Mouse (Mus musculus) embryonic facial prominence, embryonic 10.5 days (tissue): Measurements from ENCODE around the gene Col1a1. TPM values are rescaled to one million over a fixed set of nuclear protein-coding genes. Genes with fewer than 3 reads are reported as not detected.

Source experiments
- DNase-seq: peaks from one replicate; pipeline ENCODE4 v3.0.0-alpha.2; 2017; ENCODE audit warnings: low spot score
- H3K27ac ChIP-seq: fragments of 300-500 bp; sonication (generic); replicated peaks from 2 replicates; pipeline ENCODE4 v1.5.1; 2016; ENCODE audit warnings: mild to moderate bottlenecking
- H3K27me3 ChIP-seq: fragments of 300-500 bp; sonication (generic); replicated peaks from 2 replicates; pipeline ENCODE4 v1.6.1; 2016; ENCODE audit warnings: low read depth, mild to moderate bottlenecking; ENCODE audit not compliant: poor library complexity, severe bottlenecking
- H3K36me3 ChIP-seq: fragments of 300-500 bp; sonication (generic); replicated peaks from 2 replicates; pipeline ENCODE4 v1.6.1; 2016; ENCODE audit warnings: mild to moderate bottlenecking, moderate library complexity
- H3K4me1 ChIP-seq: fragments of 300-500 bp; sonication (generic); 2 replicates; pipeline ENCODE4 v1.6.1; 2016
- H3K4me3 ChIP-seq: fragments of 300-500 bp; sonication (generic); 2 replicates; pipeline ENCODE4 v1.5.1; 2016; ENCODE audit warnings: mild to moderate bottlenecking, moderate library complexity
- H3K9me3 ChIP-seq: fragments of 300-500 bp; sonication (generic); 2 replicates; pipeline ENCODE4 v1.6.1; 2016; ENCODE audit warnings: mild to moderate bottlenecking
- WGBS: fragments of 180-500 bp; shearing (Covaris S2); methylation state at CpG from one replicate; pipeline ENCODE4 v1.1.7; 2016; 5-methylcytosine and 5-hydroxymethylcytosine counted together
- polyA plus RNA-seq: library from polyadenylated mRNA; unstranded; fragments of >200 nt; fragmentation: Nextera tagmentation; extraction: Ambion mirVana; gene quantifications from 2 replicates; pipeline ENCODE4 v1.2.1, GENCODE M21; 2016

Gene Col1a1
- polyA plus RNA-seq, 1 experiment from 2014 or later, result 88.8 TPM

DNA sequence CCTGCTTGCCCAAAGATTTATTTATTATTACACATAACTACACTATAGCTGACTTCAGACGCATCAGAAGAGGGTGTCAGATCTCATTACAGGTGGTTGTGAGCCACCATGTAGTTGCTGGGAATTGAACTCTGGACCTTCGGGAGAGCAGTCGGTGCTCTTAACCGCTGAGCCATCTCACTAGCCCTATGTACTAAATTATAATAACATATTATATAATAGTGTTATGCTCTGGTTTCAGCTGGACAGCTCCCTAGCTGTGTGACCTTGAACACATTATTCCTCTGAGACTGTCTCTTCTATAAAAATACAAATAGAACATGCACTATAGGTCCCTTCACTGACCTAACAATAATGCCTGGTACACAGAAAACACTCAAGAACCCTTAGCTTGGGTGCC, 11.0 kb upstream of the Col1a1 start:
- no peaks in the 10 kb centered on the region for H3K36me3 ChIP-seq
- no peaks in the 10 kb centered on the region for H3K27me3 ChIP-seq
- no peak overlapping the region for H3K4me3 ChIP-seq
- 92% methylated on average over 4 of the region's 4 CpGs for WGBS
- DNase-seq, result no peak
- no peak overlapping the region for H3K27ac ChIP-seq
- peaks cover 48% of the 10 kb centered on the region for H3K4me1 ChIP-seq
- no peaks in the 10 kb centered on the region for H3K9me3 ChIP-seq

DNA sequence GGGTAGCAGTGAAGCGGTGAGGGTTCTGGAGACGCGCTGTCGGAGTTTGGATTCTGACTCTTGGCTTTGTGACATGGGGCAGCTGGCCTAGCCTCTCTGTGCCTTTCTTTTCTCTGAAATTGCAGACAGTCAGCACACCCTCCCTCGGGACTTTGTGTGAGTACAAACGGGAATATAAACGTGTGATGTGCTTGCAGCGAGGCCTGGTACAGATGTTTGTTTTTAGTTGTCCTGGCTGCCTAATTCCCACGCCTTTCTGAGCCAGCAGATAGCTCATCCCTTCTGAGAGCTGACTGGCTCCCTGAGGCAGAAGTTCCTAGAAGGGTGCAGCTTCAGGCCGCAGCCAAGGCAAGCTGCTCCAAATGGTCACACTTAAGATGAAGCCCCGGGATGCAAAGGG, 9.6 kb upstream of the Col1a1 start:
- Histone ChIP-seq H3K27ac (peak overlapping the region; percentile 37; the same call in 1 of the 2 replicates), H3K27me3 (peaks cover 2% of the 10 kb centered on the region; the same call in 1 of the 2 replicates), H3K36me3 (no peaks in the 10 kb centered on the region), H3K4me1 (peaks cover 47% of the 10 kb centered on the region), H3K9me3 (no peaks in the 10 kb centered on the region), H3K4me3 (no peak overlapping the region)
- DNase-seq, result no peak
- 69% methylated on average over 11 of the region's 11 CpGs for WGBS

DNA sequence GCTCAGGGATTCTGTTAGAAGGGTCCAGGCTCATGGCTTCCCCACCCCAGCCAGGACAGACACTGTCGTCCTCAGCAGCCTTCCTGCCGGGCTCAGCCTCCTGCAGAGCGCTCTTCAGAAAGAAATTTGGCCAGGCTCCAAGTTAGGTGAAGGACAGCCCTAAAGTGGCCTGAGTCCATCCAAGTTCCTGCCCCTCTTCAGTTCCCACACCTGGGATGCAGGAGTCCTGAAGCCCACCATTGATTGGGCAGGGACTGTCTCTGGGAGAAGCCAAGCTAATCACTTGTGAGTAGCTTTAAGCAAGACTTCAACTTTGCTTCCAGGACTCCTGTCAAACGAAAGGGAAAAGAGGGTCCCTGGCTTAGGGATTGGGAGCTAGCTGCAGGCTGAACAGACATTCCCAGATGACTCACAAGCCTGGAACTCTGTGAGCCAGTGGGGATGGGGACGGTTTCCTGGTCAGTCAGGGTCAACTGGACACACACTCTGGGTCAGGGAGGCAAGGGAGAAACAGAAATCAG, 8.2 kb upstream of the Col1a1 start:
- Histone ChIP-seq H3K9me3 (no peaks in the 10 kb centered on the region), H3K27ac (peak overlapping the region; percentile 83), H3K4me1 (peaks cover 51% of the 10 kb centered on the region), H3K36me3 (no peaks in the 10 kb centered on the region), H3K4me3 (no peak overlapping the region), H3K27me3 (peaks cover 16% of the 10 kb centered on the region)
- WGBS, result 31% methylated on average over 5 of the region's 5 CpGs
- no peak for DNase-seq

DNA sequence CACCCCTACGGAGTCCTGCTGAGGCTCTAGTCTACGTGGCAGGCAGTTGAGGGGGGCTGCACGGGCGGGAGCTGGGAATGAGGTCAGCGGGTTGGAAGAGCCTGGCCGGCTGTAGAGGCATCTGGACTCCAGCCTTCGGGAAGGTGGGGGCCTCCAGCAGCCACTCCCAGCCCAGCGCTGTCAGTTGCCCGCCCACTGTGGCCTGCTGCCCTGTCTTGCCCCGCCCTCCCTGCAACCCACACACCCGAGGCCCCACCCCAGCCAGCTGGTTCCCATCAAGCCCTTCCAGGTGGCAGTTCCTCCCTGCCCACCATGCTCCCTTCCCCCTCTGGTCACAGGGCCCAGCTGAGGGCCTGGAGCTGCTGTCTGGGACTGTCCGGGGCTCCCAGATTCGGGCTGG, 7.2 kb upstream of the Col1a1 start:
- DNase-seq, result peak; percentile 98
- Histone ChIP-seq H3K4me1 (peaks cover 60% of the 10 kb centered on the region), H3K36me3 (no peaks in the 10 kb centered on the region), H3K27me3 (peaks cover 26% of the 10 kb centered on the region), H3K4me3 (peak overlapping the region; percentile 36), H3K9me3 (no peaks in the 10 kb centered on the region), H3K27ac (peak overlapping the region; percentile 83)
- 5% methylated on average over 13 of the region's 13 CpGs for WGBS

DNA sequence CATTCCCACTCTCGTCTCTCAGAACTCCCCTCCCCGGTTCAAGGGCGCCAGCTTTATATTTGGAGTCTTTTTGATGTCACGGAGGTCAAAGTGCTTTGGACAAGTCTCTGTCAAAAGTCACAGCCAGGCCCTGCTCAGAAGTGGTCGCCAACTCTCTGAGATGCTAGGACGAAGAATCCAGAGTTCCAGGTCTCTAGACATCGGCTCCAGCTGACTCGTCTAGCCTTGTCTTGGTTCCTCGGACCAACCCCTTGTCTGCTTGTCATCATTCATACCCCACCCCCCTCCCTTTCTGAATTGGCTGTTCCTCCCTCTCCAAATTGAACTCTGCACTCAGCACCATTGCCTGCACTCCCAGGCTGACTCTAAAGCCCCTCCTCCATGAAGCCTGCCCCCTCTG, 6.4 kb upstream of the Col1a1 start:
- DNase-seq, result peak; percentile 36
- Histone ChIP-seq H3K27ac (peak overlapping the region; percentile 83), H3K4me3 (0 out of 2 replicates have a peak overlapping the region, but pooled peaks have one; percentile 36), H3K9me3 (no peaks in the 10 kb centered on the region), H3K36me3 (no peaks in the 10 kb centered on the region), H3K27me3 (peaks cover 34% of the 10 kb centered on the region), H3K4me1 (peaks cover 68% of the 10 kb centered on the region)
- 36% methylated on average over 9 of the region's 9 CpGs for WGBS

DNA sequence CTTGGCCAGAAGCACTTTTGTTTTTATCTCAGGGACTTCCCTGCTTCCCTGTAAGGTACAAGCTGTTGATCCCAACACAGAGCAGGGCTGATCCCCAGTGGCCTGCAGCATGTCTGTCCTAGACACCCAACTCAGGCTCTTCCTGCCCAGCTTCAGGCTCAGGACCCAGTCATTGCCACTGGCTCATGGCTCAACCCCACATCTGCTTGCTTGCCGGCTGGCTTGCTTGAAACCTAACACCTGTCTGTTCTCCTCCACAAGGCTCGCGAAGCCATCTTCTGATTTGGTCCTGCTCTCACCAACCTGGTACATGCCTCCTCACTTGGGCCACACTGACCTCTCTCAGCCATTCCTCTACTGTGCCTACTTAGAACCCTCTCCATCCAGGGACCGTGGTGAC, 5.9 kb upstream of the Col1a1 start:
- WGBS, result 42% methylated on average over 4 of the region's 4 CpGs
- Histone ChIP-seq H3K36me3 (no peaks in the 10 kb centered on the region), H3K27me3 (peaks cover 39% of the 10 kb centered on the region), H3K9me3 (no peaks in the 10 kb centered on the region), H3K4me3 (no peak overlapping the region), H3K27ac (peak overlapping the region; percentile 83), H3K4me1 (peaks cover 74% of the 10 kb centered on the region)
- peak; percentile 56 for DNase-seq

DNA sequence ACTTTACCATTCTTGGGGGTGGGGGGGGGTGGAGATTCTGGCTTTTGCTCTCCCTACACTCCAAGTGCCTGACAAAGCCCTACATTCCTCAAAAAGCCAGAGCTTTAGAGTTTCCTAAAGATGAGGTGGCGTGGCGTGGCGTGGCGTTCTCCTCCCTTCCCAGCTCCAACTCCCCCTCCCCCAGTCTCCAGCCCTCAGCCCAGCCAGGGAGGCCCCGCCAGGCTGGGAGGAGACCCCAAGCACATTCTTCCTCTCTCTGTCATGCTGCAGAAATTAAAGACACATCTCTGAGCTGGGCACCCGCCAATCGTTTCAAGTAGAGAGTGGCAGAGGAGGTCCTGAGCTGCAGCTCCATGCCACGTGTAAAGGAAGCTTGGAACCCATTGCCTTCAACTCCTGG, 2.4 kb upstream of the Col1a1 start:
- Histone ChIP-seq H3K36me3 (no peaks in the 10 kb centered on the region), H3K4me3 (peak overlapping the region; percentile 14; the same call in 1 of the 2 replicates), H3K27ac (peak overlapping the region; percentile 78), H3K9me3 (no peaks in the 10 kb centered on the region), H3K4me1 (peaks cover 80% of the 10 kb centered on the region), H3K27me3 (peaks cover 71% of the 10 kb centered on the region)
- 13% methylated on average over 8 of the region's 8 CpGs for WGBS
- DNase-seq, result peak; percentile 58

DNA sequence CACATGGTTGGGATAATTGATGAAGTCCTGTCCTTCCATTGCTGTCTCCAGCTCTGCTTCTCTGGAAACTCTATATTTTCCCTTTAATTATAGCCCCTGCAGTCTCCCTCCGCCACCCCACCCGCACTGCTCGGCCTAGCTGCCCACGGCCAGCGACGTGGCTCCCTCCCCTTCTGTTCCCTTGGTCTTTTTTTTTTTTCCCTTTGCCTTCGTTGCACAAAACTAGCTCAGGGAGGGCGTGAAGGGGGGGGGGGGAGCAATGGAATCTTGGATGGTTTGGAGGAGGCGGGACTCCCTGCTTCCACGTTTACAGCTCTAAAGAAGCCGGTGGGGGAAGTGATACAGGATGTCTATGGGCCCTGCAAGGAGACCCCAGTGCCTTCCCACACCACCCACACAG, 1.5 kb upstream of the Col1a1 start:
- H3K4me3 ChIP-seq, result no peak overlapping the region
- peak overlapping the region; percentile 78 for H3K27ac ChIP-seq
- DNase-seq, result no peak
- WGBS, result 32% methylated on average over 11 of the region's 11 CpGs
- peaks cover 81% of the 10 kb centered on the region for H3K27me3 ChIP-seq
- no peaks in the 10 kb centered on the region for H3K9me3 ChIP-seq
- H3K36me3 ChIP-seq, result peaks cover under 1% of the 10 kb centered on the region; the same call in 1 of the 2 replicates
- peaks cover 71% of the 10 kb centered on the region for H3K4me1 ChIP-seq

DNA sequence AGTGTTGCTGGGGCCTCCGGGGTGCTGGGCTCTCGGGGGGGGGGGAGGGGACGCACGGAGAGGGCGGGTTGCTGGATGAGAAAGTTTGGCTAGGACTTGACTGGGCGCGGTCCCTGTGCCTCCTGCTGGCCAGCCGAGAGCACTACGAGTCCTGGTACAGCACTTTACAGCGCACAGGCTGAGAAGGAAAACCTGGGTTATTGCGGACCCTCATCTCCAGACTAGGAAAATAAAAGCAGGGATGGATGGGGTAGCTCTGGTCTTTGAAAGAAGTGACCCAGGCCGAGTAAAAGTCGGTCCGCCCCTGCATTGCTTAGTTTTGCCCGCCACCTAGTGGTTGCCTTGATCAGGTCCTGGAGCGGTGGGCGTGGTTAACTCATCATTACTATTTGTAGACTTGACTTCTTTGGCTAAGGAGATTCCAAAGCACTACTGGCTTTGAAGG, 849 bp downstream of the Col1a1 start:
- H3K36me3 ChIP-seq, result peaks cover 24% of the 10 kb centered on the region
- peak overlapping the region; percentile 60 for H3K4me3 ChIP-seq
- H3K27me3 ChIP-seq, result peaks cover 98% of the 10 kb centered on the region
- DNase-seq, result peak; percentile 92
- peaks cover 57% of the 10 kb centered on the region for H3K4me1 ChIP-seq
- under 1% methylated on average over 17 of the region's 17 CpGs for WGBS
- H3K9me3 ChIP-seq, result no peaks in the 10 kb centered on the region
- H3K27ac ChIP-seq, result peak overlapping the region; percentile 75

DNA sequence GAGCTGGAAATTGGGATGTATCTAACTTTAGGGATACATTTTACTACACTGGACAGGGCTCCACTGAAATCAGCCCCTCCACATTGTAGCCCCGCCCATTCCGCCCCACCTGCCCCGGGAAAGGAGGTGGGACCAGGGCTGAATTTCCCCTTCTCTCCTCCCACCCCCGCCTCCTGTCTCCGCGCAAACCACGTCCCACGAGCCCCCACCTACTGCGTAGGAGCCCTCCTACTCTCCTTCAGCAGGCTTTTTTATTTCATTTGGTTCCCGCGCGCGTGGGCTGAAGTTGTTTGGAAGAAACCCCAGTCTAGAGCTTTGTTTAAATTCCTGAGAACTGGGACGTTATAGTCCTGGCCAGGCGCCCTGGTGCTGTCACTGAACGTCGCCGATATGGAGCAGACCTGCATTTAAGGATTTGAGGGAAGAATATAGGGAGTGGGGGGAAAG, 1.3 kb downstream of the Col1a1 start:
- 1% methylated on average over 18 of the region's 18 CpGs for WGBS
- H3K36me3 ChIP-seq, result peaks cover 29% of the 10 kb centered on the region
- peaks cover 98% of the 10 kb centered on the region for H3K27me3 ChIP-seq
- H3K27ac ChIP-seq, result peak overlapping the region; percentile 35; the same call in 1 of the 2 replicates
- no peaks in the 10 kb centered on the region for H3K9me3 ChIP-seq
- DNase-seq, result no peak
- peak overlapping the region; percentile 60 for H3K4me3 ChIP-seq
- peaks cover 57% of the 10 kb centered on the region for H3K4me1 ChIP-seq

DNA sequence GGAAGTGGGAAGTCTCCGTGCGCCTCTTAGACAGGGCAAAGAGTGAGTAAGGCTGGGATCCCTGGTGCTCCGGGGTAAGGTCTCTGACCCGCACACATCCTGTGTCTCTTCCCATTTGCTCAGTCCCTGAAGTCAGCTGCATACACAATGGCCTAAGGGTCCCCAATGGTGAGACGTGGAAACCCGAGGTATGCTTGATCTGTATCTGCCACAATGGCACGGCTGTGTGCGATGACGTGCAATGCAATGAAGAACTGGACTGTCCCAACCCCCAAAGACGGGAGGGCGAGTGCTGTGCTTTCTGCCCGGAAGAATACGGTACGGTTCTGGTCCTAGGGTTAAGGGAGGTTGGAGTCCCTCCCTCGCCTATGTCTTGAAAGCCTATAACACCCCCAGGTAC, 1.8 kb downstream of the Col1a1 start:
- Histone ChIP-seq H3K27me3 (peaks cover 98% of the 10 kb centered on the region), H3K4me1 (peaks cover 55% of the 10 kb centered on the region), H3K9me3 (no peaks in the 10 kb centered on the region), H3K27ac (peak overlapping the region; percentile 35; the same call in 1 of the 2 replicates), H3K36me3 (peaks cover 33% of the 10 kb centered on the region), H3K4me3 (peak overlapping the region; percentile 60)
- 1% methylated on average over 15 of the region's 15 CpGs for WGBS
- no peak for DNase-seq

DNA sequence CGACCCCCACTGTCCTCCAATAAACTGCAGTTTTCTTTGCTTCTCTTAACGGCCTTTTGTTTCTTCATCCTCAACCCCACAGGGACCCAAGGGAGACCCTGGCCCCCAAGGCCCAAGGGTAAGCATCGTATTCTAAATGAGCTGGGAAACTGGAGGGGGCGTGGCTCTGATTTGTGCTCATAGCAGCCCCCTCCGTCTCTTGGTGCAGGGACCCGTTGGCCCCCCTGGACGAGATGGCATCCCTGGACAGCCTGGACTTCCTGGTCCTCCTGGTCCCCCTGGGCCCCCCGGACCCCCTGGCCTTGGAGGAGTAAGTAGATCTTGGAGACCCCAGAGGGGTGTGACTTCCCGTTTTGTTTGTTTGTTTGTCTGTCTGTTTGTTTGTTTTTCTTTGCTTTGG, 2.3 kb downstream of the Col1a1 start:
- peaks cover 38% of the 10 kb centered on the region for H3K36me3 ChIP-seq
- H3K27ac ChIP-seq, result no peak overlapping the region
- no peak for DNase-seq
- 25% methylated on average over 9 of the region's 9 CpGs for WGBS
- H3K9me3 ChIP-seq, result no peaks in the 10 kb centered on the region
- H3K4me3 ChIP-seq, result peak overlapping the region; percentile 60; the same call in 1 of the 2 replicates
- H3K27me3 ChIP-seq, result peaks cover 98% of the 10 kb centered on the region
- H3K4me1 ChIP-seq, result peaks cover 49% of the 10 kb centered on the region

DNA sequence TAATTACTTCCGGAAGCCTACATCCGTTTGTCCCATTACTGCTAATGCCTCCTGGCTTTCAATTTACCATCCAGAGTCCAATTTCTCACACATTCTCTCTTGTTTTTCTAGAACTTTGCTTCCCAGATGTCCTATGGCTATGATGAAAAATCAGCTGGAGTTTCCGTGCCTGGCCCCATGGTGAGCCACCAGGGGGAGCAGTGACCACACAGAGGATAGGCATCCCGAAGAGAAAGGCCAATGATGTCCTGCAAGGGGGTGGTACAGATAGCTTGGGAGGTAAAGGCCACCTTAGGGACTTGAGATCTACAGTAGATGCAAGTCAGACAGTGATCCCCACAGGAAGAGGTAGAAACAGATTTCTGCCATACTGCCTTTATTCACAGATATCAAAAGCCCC, 3.3 kb downstream of the Col1a1 start:
- Histone ChIP-seq H3K4me1 (peaks cover 44% of the 10 kb centered on the region), H3K4me3 (no peak overlapping the region), H3K36me3 (peaks cover 48% of the 10 kb centered on the region), H3K9me3 (no peaks in the 10 kb centered on the region), H3K27ac (no peak overlapping the region), H3K27me3 (peaks cover 98% of the 10 kb centered on the region)
- 16% methylated on average over 4 of the region's 4 CpGs for WGBS
- DNase-seq, result peak; percentile 83
